Mouse (Mus musculus) erythroblast, embryonic 14.5 days (primary cell): ENCODE results near the gene Safb2.

Experiments
- GATA1 ChIP-seq: IDR thresholded peaks from 2 replicates; pipeline ENCODE4 v1.6.1; 2012; ENCODE audit warnings: low read length, inconsistent platforms, mixed read lengths
- TAL1 ChIP-seq: IDR thresholded peaks from 3 replicates; pipeline ENCODE4 v1.6.1; 2012; ENCODE audit warnings: low read length, inconsistent platforms, mixed read lengths

DNA sequence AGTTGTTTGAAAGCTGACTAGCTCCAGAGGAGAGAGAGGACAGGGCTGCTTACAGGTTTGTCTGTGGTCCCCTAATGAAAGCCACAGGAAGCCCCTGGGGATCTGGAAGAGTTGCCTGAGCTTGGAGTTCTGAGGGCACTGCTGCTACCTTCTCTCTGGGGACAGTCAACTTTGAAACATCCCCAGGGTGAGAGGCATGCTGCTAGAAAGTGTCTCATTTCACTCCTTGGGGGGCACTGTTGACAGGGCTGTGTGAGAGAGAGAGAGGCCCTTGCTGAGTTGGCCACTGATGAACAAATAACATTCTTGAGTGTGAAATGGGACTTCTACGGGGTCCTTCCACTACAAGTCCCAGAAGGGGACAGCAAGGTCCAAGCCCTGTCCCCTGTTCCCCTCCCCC is 3.4 kb upstream of the Safb2 start:
- no peak for TF ChIP-seq GATA1
- TF ChIP-seq TAL1: no peak
